Mouse (Mus musculus): ENCODE measurements around the gene Treml1.

Gene Treml1

GRCm38 (mm10) chr17:48355822-48356221, 3.9 kb upstream of the Treml1 start:
- ATAC-seq (ENCODE audit: insufficient number of reproducible peaks, low FRiP score, low TSS enrichment) = no peak

DNA sequence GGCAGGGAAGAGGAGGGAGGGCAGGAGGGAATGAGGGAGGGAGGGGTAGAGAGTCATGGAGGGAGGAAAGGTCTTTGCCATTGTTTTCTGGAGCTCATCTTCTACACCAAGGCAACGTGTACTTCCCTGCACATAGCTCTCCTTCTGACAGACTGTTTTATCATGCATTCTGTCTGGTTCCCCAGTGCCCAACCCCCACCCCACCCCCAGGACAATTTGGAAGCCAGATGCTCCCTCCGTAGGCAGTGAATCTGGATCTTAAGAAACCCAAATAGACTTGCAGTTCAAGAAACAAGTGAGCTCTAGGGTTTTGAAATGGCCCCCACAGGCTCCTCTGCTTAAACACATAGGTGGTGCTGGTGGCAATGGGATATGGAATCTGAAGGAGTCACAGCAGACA, 1.8 kb upstream of the Treml1 start:
- no peak for ATAC-seq (ENCODE audit: insufficient number of reproducible peaks, low FRiP score, low TSS enrichment)

- no peak for ATAC-seq (ENCODE audit: insufficient number of reproducible peaks, low FRiP score, low TSS enrichment)
Measured at GRCm38 (mm10) chr17:48360462-48360861, 746 bp downstream of the Treml1 start.

DNA sequence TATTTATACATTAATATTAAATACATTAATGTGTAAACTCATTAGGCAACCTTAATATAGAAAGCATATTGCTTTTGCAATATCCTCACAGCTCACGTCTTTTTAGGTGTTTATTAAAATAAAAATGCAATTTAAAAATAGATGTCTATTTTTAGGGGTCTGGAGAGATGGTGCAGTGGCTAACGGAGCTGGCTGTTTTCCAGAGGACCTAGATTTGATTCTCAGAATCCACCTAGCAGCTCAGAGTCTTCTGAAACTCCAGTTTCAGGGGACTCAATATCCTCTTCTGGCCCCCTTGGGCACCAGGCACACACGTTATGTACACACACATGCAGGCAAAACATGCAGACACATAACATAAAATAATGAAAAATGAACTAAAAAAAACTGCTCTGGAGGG, 2.6 kb downstream of the Treml1 start:
- no peak for ATAC-seq (ENCODE audit: insufficient number of reproducible peaks, low FRiP score, low TSS enrichment)

DNA sequence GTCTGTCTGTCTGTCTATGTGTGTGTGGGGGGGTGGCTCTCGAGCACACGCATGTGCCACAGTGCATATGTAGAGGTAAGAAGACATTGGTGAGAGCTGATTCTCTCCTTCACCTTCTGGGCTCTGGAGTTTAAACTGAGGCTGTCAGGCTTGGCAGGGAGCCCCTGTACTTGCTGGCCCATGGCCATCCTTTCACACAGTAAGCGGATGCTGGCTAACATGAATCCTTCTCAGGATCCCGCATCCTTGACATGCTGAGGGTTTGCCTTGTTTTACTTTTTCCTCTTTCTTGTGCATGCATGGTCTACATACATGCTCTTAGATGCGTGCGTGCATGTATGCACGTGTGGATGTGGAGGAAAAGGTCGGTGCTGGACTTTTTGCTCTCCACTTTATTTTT, 3.2 kb downstream of the Treml1 start:
- no peak for ATAC-seq (ENCODE audit: insufficient number of reproducible peaks, low FRiP score, low TSS enrichment)

GRCm38 (mm10) chr17:48363421-48363965, 3.8 kb downstream of the Treml1 start:
- no peak for ATAC-seq (ENCODE audit: insufficient number of reproducible peaks, low FRiP score, low TSS enrichment)

GRCm38 (mm10) chr17:48365511-48366155, 5.9 kb downstream of the Treml1 start:
- ATAC-seq (ENCODE audit: insufficient number of reproducible peaks, low FRiP score, low TSS enrichment) = no peak

GRCm38 (mm10) chr17:48366806-48367205, 7.1 kb downstream of the Treml1 start:
- ATAC-seq (ENCODE audit: insufficient number of reproducible peaks, low FRiP score, low TSS enrichment) = no peak

DNA sequence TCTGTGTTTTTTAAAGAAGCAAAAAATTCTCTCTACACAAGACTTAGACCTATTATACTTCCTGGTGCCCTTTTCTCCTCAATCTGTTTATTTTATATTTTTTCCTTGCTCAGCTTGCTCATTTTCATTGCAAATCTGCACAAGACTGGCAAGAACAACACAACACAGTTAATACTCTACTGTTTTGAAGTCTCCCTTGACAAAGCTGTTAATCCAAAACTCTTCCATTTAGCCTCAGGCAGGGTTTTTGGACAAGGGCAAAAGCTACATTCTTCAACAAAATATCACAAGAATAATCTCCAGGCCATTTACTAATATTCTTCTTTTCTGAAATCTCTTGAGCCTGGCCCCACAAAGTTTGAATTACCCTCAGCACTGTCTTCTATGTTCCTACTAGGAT, 11.9 kb downstream of the Treml1 start:
- ATAC-seq (ENCODE audit: insufficient number of reproducible peaks, low FRiP score, low TSS enrichment) = no peak

DNA sequence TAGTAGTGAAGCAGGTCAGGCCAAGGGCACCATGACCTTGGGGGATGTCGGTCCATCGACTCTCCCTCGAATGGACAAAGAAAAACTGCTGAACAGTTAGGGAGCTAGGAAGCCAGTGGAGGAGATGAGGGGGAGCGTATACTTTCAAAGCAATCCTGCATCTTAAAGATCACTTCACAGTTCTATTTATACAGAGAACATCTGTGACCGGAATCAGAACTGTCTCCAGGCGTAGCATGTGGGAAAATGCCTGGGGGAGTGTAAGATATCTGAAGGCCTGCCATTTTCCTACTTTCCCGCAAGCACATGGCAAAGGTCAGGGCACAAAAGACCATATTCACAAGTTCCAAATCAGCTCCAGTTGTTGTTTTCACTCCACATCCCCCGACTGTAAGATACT, 13.3 kb downstream of the Treml1 start:
- ATAC-seq (ENCODE audit: insufficient number of reproducible peaks, low FRiP score, low TSS enrichment) = no peak

GRCm38 (mm10) chr17:48376102-48376501, 16.4 kb downstream of the Treml1 start:
- ATAC-seq (ENCODE audit: insufficient number of reproducible peaks, low FRiP score, low TSS enrichment) = no peak

GRCm38 (mm10) chr17:48379050-48379449, 19.3 kb downstream of the Treml1 start:
- ATAC-seq (ENCODE audit: insufficient number of reproducible peaks, low FRiP score, low TSS enrichment) = no peak

DNA sequence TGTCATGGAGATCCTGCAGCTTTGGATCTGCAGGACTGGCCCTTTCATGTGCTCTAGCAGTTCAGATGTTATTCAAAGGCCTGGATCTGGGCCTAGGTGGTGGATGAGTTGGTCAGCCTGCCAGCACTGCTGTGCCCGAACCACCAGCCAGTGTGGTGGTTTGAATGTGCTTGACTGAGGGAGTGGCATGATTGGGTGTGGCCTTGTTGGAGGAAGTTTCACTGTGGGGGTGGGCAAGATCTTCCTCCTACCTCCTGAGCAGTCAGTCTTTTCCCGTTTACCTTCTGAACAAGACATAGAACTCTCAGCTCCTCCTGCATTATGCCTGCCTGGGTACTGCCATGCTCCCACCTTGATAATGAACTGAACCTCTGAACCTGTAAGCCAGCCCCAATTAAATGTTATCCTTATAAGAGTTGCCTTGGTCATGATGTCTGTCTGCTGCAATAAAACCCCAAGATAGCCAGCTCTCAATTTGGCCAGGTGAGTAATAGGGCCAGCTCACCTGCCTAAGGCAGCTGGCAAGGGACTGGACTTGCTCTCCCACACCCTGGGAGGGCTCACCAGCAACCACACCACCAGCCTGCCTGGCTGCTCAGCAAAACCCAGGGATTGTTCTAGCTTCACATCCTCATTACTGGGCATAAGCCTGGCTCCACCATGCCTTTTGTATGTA, 26.2 kb downstream of the Treml1 start:
- ATAC-seq (ENCODE audit: insufficient number of reproducible peaks, low FRiP score, low TSS enrichment) = no peak

GRCm38 (mm10) chr17:48388666-48389065, 28.9 kb downstream of the Treml1 start:
- no peak for ATAC-seq (ENCODE audit: insufficient number of reproducible peaks, low FRiP score, low TSS enrichment)

DNA sequence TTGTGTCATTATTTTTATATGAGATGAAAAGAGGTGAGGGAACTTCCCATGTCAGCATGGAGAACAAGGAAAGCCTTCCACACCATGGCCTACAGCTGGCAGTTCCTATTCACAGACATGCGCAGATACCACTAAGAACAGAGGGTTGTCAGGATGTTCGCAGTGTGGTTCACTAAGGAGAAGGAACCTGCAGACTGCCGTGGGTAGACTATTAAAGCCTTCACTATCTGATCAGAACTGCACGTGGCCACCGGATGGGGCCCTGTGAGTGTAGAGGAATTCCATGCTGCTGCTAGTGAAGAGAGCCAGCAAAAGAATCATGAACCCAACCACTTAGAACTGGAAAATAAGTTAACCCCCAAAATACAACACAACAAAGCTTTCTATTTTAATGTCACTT, 29.7 kb downstream of the Treml1 start:
- ATAC-seq (ENCODE audit: insufficient number of reproducible peaks, low FRiP score, low TSS enrichment) = no peak

GRCm38 (mm10) chr17:48391446-48391845, 31.7 kb downstream of the Treml1 start:
- ATAC-seq (ENCODE audit: insufficient number of reproducible peaks, low FRiP score, low TSS enrichment) = no peak

GRCm38 (mm10) chr17:48392616-48393015, 32.9 kb downstream of the Treml1 start:
- no peak for ATAC-seq (ENCODE audit: insufficient number of reproducible peaks, low FRiP score, low TSS enrichment)

GRCm38 (mm10) chr17:48401710-48402109, 42.0 kb downstream of the Treml1 start:
- no peak for ATAC-seq (ENCODE audit: insufficient number of reproducible peaks, low FRiP score, low TSS enrichment)

DNA sequence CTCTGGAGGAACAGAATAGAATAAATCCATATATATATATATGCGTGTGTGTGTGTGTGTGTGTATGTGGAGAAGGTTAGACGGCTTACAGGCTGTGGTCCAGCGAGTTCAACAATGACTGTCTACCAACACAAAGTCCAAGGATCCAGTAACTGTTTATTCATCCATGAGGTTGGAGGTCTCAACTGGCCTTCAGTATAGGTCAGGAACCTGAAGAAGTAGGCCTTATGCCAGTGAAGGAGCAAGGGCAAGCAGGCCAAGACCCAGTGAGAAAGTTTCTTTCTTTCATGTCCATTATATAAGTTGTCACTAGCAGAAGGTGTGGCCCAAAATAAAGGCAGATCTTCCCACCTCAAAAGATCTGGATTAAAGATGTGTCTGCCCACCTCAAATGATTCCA, 43.0 kb downstream of the Treml1 start:
- ATAC-seq (ENCODE audit: insufficient number of reproducible peaks, low FRiP score, low TSS enrichment) = no peak

GRCm38 (mm10) chr17:48403848-48404247, 44.1 kb downstream of the Treml1 start:
- no peak for ATAC-seq (ENCODE audit: insufficient number of reproducible peaks, low FRiP score, low TSS enrichment)

GRCm38 (mm10) chr17:48404706-48405105, 45.0 kb downstream of the Treml1 start:
- no peak for ATAC-seq (ENCODE audit: insufficient number of reproducible peaks, low FRiP score, low TSS enrichment)

DNA sequence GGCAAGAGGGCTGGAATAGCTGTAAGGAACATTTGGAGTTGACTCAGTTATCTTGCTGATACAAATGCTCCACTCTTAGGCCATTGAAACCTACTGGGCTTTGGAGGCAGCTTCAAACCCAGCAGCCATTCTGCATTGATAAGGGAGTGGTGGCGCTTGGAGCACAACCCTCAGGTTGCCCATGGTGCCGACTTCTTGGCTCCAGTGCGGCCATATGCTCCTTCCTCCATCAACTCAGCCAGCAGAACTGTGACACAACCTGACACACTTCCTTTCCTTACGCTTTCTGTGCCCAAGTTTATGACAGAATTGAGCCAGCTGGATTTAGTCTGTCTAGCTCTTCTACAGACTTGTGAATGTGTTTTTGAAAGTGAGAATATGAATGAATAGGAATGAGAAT, 47.4 kb downstream of the Treml1 start:
- ATAC-seq (ENCODE audit: insufficient number of reproducible peaks, low FRiP score, low TSS enrichment) = no peak

Data from cerebellum, adult (tissue).